Mouse (Mus musculus): ENCODE data around the gene Sycn. TPM values are rescaled to one million over a fixed set of nuclear protein-coding genes. Genes with fewer than 3 reads are reported as not detected.
"Not testable (repeated sequence)": the region's sequence is repeated elsewhere in the genome, so short reads cannot be mapped to it uniquely, and the experiment has no call there.

The Sycn gene
- polyA plus RNA-seq, 1 experiment from 2014 or later, result not detected

GRCm38 (mm10) chr7:28527922-28528719 is 12.6 kb upstream of the Sycn start:
- H3K27ac ChIP-seq, result no peak overlapping the region
- H3K9ac ChIP-seq, result no peak overlapping the region
- H3K4me3 ChIP-seq (replicated peaks; ENCODE audit: low read length), result no peak overlapping the region
- WGBS, result 12% methylated on average over 19 of the region's 19 CpGs
- no peaks in the 10 kb centered on the region for H3K9me3 ChIP-seq (ENCODE audit: control insufficient read depth, low read length)
- no peaks in the 10 kb centered on the region for H3K4me1 ChIP-seq (replicated peaks; ENCODE audit: control insufficient read depth, insufficient read depth, low read length)
- H3K36me3 ChIP-seq (replicated peaks; ENCODE audit: control insufficient read depth, insufficient read depth), result no peaks in the 10 kb centered on the region
- no peaks in the 10 kb centered on the region for H3K27me3 ChIP-seq (ENCODE audit: control insufficient read depth, insufficient read depth, low read length)
- H3K4me2 ChIP-seq (replicated peaks), result no peak overlapping the region
- DNase-seq (ENCODE audit: low spot score), result peak; percentile 50
- ATAC-seq (ENCODE audit: low FRiP score), result no peak

- Histone ChIP-seq H3K4me3 (replicated peaks; ENCODE audit: low read length) (no peak overlapping the region), H3K9ac (no peak overlapping the region), H3K27ac (no peak overlapping the region), H3K27me3 (ENCODE audit: control insufficient read depth, insufficient read depth, low read length) (no peaks in the 10 kb centered on the region), H3K4me2 (replicated peaks) (no peak overlapping the region), H3K36me3 (replicated peaks; ENCODE audit: control insufficient read depth, insufficient read depth) (no peaks in the 10 kb centered on the region), H3K9me3 (ENCODE audit: control insufficient read depth, low read length) (no peaks in the 10 kb centered on the region), H3K4me1 (replicated peaks; ENCODE audit: control insufficient read depth, insufficient read depth, low read length) (no peaks in the 10 kb centered on the region)
- 73% methylated on average over 8 of the region's 8 CpGs for WGBS
- ATAC-seq (ENCODE audit: low FRiP score), result no peak
- no peak for DNase-seq (ENCODE audit: low spot score)
Observed at GRCm38 (mm10) chr7:28532005-28532404, 8.7 kb upstream of the Sycn start.

- not testable (repeated sequence) for H3K4me3 ChIP-seq (replicated peaks; ENCODE audit: low read length); H3K9me3 ChIP-seq (ENCODE audit: control insufficient read depth, low read length); H3K9ac ChIP-seq; ATAC-seq (ENCODE audit: low FRiP score); DNase-seq (ENCODE audit: low spot score); H3K4me1 ChIP-seq (replicated peaks; ENCODE audit: control insufficient read depth, insufficient read depth, low read length); H3K27me3 ChIP-seq (ENCODE audit: control insufficient read depth, insufficient read depth, low read length); H3K4me2 ChIP-seq (replicated peaks); H3K36me3 ChIP-seq (replicated peaks; ENCODE audit: control insufficient read depth, insufficient read depth); H3K27ac ChIP-seq
- 92% methylated on average over 6 of the region's 6 CpGs for WGBS
Observed at GRCm38 (mm10) chr7:28538886-28539285, 1.8 kb upstream of the Sycn start.

- ATAC-seq (ENCODE audit: low FRiP score), result no peak
Observed at GRCm38 (mm10) chr7:28544051-28544601, 3.4 kb downstream of the Sycn start.

GRCm38 (mm10) chr7:28545048-28545890 is 4.6 kb downstream of the Sycn start:
- H3K9ac ChIP-seq, result no peak overlapping the region
- peaks cover 10% of the 10 kb centered on the region; the same call in 1 of the 2 replicates for H3K4me1 ChIP-seq (replicated peaks; ENCODE audit: control insufficient read depth, insufficient read depth, low read length)
- no peak overlapping the region for H3K27ac ChIP-seq
- no peak for DNase-seq (ENCODE audit: low spot score)
- peaks cover 42% of the 10 kb centered on the region for H3K27me3 ChIP-seq (ENCODE audit: control insufficient read depth, insufficient read depth, low read length)
- no peaks in the 10 kb centered on the region for H3K36me3 ChIP-seq (replicated peaks; ENCODE audit: control insufficient read depth, insufficient read depth)
- H3K4me2 ChIP-seq (replicated peaks), result no peak overlapping the region
- 0 out of 2 replicates have a peak, but pooled peaks have one; percentile 28 for ATAC-seq (ENCODE audit: low FRiP score)
- H3K4me3 ChIP-seq (replicated peaks; ENCODE audit: low read length), result no peak overlapping the region
- WGBS, result 22% methylated on average over 14 of the region's 14 CpGs
- no peaks in the 10 kb centered on the region for H3K9me3 ChIP-seq (ENCODE audit: control insufficient read depth, low read length)

More at GRCm38 (mm10) chr7:28544051-28544601, 3.4 kb downstream of the Sycn start:
- no peak overlapping the region for H3K27ac ChIP-seq
- H3K4me3 ChIP-seq (replicated peaks; ENCODE audit: low read length), result peak overlapping the region; percentile 15
- H3K9ac ChIP-seq, result no peak overlapping the region
- peaks cover 42% of the 10 kb centered on the region for H3K27me3 ChIP-seq (ENCODE audit: control insufficient read depth, insufficient read depth, low read length)
- H3K4me1 ChIP-seq (replicated peaks; ENCODE audit: control insufficient read depth, insufficient read depth, low read length), result peaks cover 10% of the 10 kb centered on the region; the same call in 1 of the 2 replicates
- DNase-seq (ENCODE audit: low spot score), result no peak
- peak overlapping the region; percentile 42 for H3K4me2 ChIP-seq (replicated peaks)
- H3K36me3 ChIP-seq (replicated peaks; ENCODE audit: control insufficient read depth, insufficient read depth), result no peaks in the 10 kb centered on the region
- WGBS, result 2% methylated on average over 23 of the region's 27 CpGs
- H3K9me3 ChIP-seq (ENCODE audit: control insufficient read depth, low read length), result no peaks in the 10 kb centered on the region

GRCm38 (mm10) chr7:28545891-28546210 is 5.2 kb downstream of the Sycn start:
- Histone ChIP-seq H3K9ac (no peak overlapping the region), H3K27ac (no peak overlapping the region), H3K36me3 (replicated peaks; ENCODE audit: control insufficient read depth, insufficient read depth) (no peaks in the 10 kb centered on the region), H3K27me3 (ENCODE audit: control insufficient read depth, insufficient read depth, low read length) (peaks cover 42% of the 10 kb centered on the region), H3K4me2 (replicated peaks) (peak overlapping the region; percentile 55; the same call in 1 of the 2 replicates), H3K4me3 (replicated peaks; ENCODE audit: low read length) (no peak overlapping the region), H3K4me1 (replicated peaks; ENCODE audit: control insufficient read depth, insufficient read depth, low read length) (peaks cover 10% of the 10 kb centered on the region; the same call in 1 of the 2 replicates), H3K9me3 (ENCODE audit: control insufficient read depth, low read length) (no peaks in the 10 kb centered on the region)
- ATAC-seq (ENCODE audit: low FRiP score) (no peak), DNase-seq (ENCODE audit: low spot score) (no peak)
- WGBS, result 49% methylated on average over 7 of the region's 7 CpGs

GRCm38 (mm10) chr7:28546649-28547048 is 6.0 kb downstream of the Sycn start:
- H3K9ac ChIP-seq, result peak overlapping the region; percentile 54
- ATAC-seq (ENCODE audit: low FRiP score), result no peak

GRCm38 (mm10) chr7:28547154-28547553 is 6.5 kb downstream of the Sycn start, which contains the start of gene Nccrp1:
Gene Nccrp1 (minus strand): TSS chr7:28547254.
- ATAC-seq (ENCODE audit: low FRiP score) (no peak), DNase-seq (ENCODE audit: low spot score) (no peak)
- Histone ChIP-seq H3K4me2 (replicated peaks) (peak within 1 kb of the TSS; percentile 55), H3K9ac (peak within 1 kb of the TSS; percentile 54), H3K36me3 (replicated peaks; ENCODE audit: control insufficient read depth, insufficient read depth) (no peaks in the 10 kb centered on the region), H3K27ac (no peak within 1 kb of the TSS), H3K27me3 (ENCODE audit: control insufficient read depth, insufficient read depth, low read length) (peaks cover 42% of the 10 kb centered on the region), H3K4me1 (replicated peaks; ENCODE audit: control insufficient read depth, insufficient read depth, low read length) (peaks cover 10% of the 10 kb centered on the region; the same call in 1 of the 2 replicates), H3K9me3 (ENCODE audit: control insufficient read depth, low read length) (no peaks in the 10 kb centered on the region), H3K4me3 (replicated peaks; ENCODE audit: low read length) (peak within 1 kb of the TSS; percentile 23)
- WGBS, result 5% methylated on average over 5 of the region's 5 CpGs

More at GRCm38 (mm10) chr7:28546649-28547048, 6.0 kb downstream of the Sycn start:
- Histone ChIP-seq H3K27me3 (ENCODE audit: control insufficient read depth, insufficient read depth, low read length) (peaks cover 42% of the 10 kb centered on the region), H3K9me3 (ENCODE audit: control insufficient read depth, low read length) (no peaks in the 10 kb centered on the region), H3K27ac (no peak overlapping the region), H3K4me3 (replicated peaks; ENCODE audit: low read length) (peak overlapping the region; percentile 23), H3K36me3 (replicated peaks; ENCODE audit: control insufficient read depth, insufficient read depth) (no peaks in the 10 kb centered on the region), H3K4me2 (replicated peaks) (peak overlapping the region; percentile 55), H3K4me1 (replicated peaks; ENCODE audit: control insufficient read depth, insufficient read depth, low read length) (peaks cover 10% of the 10 kb centered on the region; the same call in 1 of the 2 replicates)
- no peak for DNase-seq (ENCODE audit: low spot score)
- WGBS, result 2% methylated on average over 22 of the region's 22 CpGs

- Histone ChIP-seq H3K4me1 (replicated peaks; ENCODE audit: control insufficient read depth, insufficient read depth, low read length) (peaks cover 10% of the 10 kb centered on the region; the same call in 1 of the 2 replicates), H3K9me3 (ENCODE audit: control insufficient read depth, low read length) (no peaks in the 10 kb centered on the region), H3K27me3 (ENCODE audit: control insufficient read depth, insufficient read depth, low read length) (peaks cover 42% of the 10 kb centered on the region), H3K4me3 (replicated peaks; ENCODE audit: low read length) (no peak overlapping the region), H3K36me3 (replicated peaks; ENCODE audit: control insufficient read depth, insufficient read depth) (no peaks in the 10 kb centered on the region), H3K27ac (no peak overlapping the region), H3K9ac (no peak overlapping the region), H3K4me2 (replicated peaks) (no peak overlapping the region)
- no peak for ATAC-seq (ENCODE audit: low FRiP score)
- WGBS, result 72% methylated on average over 7 of the region's 7 CpGs
- DNase-seq (ENCODE audit: low spot score), result no peak
Observed at GRCm38 (mm10) chr7:28547628-28548027, 6.9 kb downstream of the Sycn start.
